7 mouse cellular contexts compared by ENCODE assay signal in genomic region chr19:57452492-57453217, GRCm38 (mm10). TPM values are rescaled to one million over a fixed set of nuclear protein-coding genes. Genes with fewer than 3 reads are reported as not detected.
DNase-seq lines count a peak whose midpoint lies in the region; ATAC-seq lines count a peak whose summit lies in the region.

Gene Trub1 (plus strand): TSS chr19:57452912.

- peaks cover 9% of the 10 kb centered on the region; the same call in 1 of the 2 replicates for H3K4me1 ChIP-seq in intestine, embryonic 14.5 days (replicated peaks; ENCODE audit: control insufficient read depth, insufficient read depth, low read length)

- 0 out of 2 replicates have a peak, but pooled peaks cover 5% of the 10 kb centered on the region for H3K9me3 ChIP-seq in intestine, embryonic 14.5 days (ENCODE audit: control insufficient read depth, low read length)

- H3K36me3 ChIP-seq in intestine, embryonic 14.5 days (ENCODE audit: control insufficient read depth, insufficient read depth, low read length) = no peaks in the 10 kb centered on the region

- 4% methylated on average over 26 of the region's 26 CpGs for WGBS in intestine, embryonic 14.5 days

- no peaks in the 10 kb centered on the region for H3K27me3 ChIP-seq in intestine, embryonic 14.5 days (replicated peaks; ENCODE audit: control insufficient read depth, insufficient read depth, low read length)

- peak within 1 kb of the TSS; percentile 69 for H3K4me2 ChIP-seq in intestine, embryonic 14.5 days (ENCODE audit: low read length)

- ATAC-seq in intestine, embryonic 14.5 days (replicated peaks; ENCODE audit: low FRiP score, low TSS enrichment, low read depth) = peak; percentile 97

- peak within 1 kb of the TSS; percentile 76 for H3K9ac ChIP-seq in intestine, embryonic 14.5 days (ENCODE audit: low read length)

- peak; percentile 90 for DNase-seq in adrenal gland, adult 2 months
- peak; percentile 92 for DNase-seq in embryo, embryonic 11 days
- peak; percentile 75 for DNase-seq in gastrocnemius, postnatal 25 days
- peak; percentile 88 for DNase-seq in intestine, embryonic 14.5 days (ENCODE audit: low spot score)
- DNase-seq in left cerebral cortex, postnatal 14 days (ENCODE audit: low spot score in 2 of 2) = peak; percentile 84 to 90
- DNase-seq in mesoderm, embryonic 11.5 days (ENCODE audit: low read depth, low spot score) = peak; percentile 83
- DNase-seq in right cerebral cortex, postnatal 36 days (ENCODE audit: low spot score in 2 of 2) = peak; percentile 81 to 88

- peak within 1 kb of the TSS; percentile 98 for H3K4me3 ChIP-seq in intestine, embryonic 14.5 days (ENCODE audit: low read depth, low read length)

- peak within 1 kb of the TSS; percentile 76; the same call in 1 of the 2 replicates for H3K27ac ChIP-seq in intestine, embryonic 14.5 days (ENCODE audit: low read depth)

- intact Hi-C loops in left cerebral cortex, postnatal 14 days (cut with DNase I) = loop anchor here (5.0 kb wide), 1 partner anchor 40 kb away; no protein-coding TSS in a partner anchor

RNA-seq across cellular contexts. Expression of gene Trub1, which starts in this region (rescaled TPM):
- 10 to 100 TPM; 13.9 to 15.1 TPM for total RNA-seq in adrenal gland, adult 2 months (2021)
- 9.9 and 11.8 TPM in 2 replicates for polyA plus RNA-seq in adrenal gland, adult 2 months (2012; rRNA removed)
- total RNA-seq in gastrocnemius, postnatal 25 days (2021) = 1 to 10 TPM; 5.8 to 6.9 TPM
- polyA plus RNA-seq in intestine, embryonic 14.5 days (2014; fragmentation: Nextera tagmentation; extraction: Ambion mirVana) = 27.6 and 28.7 TPM in 2 replicates
- total RNA-seq in left cerebral cortex, postnatal 14 days (2021) = 10 to 100 TPM; 15.8 to 17.5 TPM

Comparison
In these comparisons a context has a peak if more than half of its experiments do, and no peak if none do; other contexts are left out.
1. Peak in every context shown above with its lines: DNase-seq, ATAC-seq, H3K4me3 ChIP-seq and H3K27ac ChIP-seq.